Mouse (Mus musculus) adrenal gland, adult (tissue): ENCODE data around the gene Hdac11.

ENCODE experiments used
- DNase-seq, 2 experiments: peaks; one replicate each; pipeline ENCODE4 v3.0.0; 2022 to 2023; ENCODE audit warnings: low spot score in 1 of 2; ENCODE audit not compliant: inconsistent age in 2 of 2

Gene Hdac11

DNA sequence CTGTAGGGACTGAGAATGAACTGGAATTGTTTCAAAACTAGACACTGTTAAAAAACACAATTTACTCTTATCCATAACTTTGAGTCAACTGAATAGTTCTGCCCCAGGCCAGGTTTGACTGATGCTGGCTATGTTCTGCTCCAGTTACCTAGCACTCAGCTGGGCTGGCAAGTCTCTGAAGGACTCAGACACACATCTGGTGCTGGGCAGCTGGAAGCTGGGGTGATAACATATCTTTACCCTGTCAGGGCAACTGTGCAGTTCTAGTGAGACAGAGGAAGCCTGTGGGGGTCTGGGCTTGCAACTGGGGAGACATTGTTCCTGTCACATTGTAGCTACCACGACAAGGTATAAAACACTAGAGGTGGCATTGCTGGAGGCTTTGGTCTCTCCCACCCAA lies 25.6 kb upstream of the Hdac11 start:
- DNase-seq = no peak

DNA sequence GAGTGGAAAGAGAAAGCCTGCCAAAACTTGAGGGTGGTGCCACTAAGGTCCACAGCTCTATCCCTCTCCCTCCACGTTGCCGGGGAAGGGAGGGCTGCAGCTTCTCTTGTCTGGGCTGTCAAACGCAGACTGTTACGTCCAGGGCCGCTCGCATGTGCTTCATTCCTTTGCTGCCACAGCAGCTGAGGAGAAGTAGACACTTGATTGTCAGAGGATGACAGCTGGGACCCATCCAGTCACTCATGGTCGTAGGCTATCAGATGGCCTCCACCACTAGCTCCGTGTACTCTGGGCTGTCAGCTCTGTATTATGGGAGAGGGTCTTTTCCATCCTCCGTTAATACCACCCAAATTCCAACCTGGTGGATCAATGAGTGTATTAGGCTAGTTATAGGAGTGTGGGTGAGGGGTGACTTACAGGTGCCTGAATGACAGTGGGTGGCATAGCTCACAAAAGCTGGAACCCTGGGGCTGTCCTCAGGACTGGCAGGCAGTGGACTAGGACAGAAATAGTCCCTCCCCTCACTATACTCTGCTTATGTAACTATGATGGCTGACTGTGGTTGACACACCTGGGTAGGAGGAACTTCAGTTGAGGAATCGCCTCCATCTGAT lies 19.0 kb upstream of the Hdac11 start:
- no peak for DNase-seq

DNA sequence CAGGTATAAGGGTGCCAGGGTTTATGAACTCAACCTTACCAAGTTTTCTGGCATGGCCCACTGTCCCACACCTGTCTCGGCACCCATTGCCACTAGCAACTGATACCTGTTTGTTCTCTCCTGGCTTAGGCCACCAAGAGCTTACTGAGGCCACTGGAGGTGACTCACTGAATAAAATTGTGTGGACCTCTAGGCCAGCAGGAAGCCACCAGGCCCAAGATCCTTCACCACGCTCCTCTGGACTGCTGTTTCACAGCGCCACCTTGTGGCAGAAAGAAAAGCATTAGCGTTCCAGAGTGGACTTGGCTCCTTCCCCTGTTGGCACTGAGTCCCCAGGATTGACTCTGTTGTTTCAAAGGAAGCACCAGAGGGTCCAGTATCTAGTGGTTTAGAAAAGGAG lies 16.6 kb upstream of the Hdac11 start:
- DNase-seq = peak; percentile 74 to 90

DNA sequence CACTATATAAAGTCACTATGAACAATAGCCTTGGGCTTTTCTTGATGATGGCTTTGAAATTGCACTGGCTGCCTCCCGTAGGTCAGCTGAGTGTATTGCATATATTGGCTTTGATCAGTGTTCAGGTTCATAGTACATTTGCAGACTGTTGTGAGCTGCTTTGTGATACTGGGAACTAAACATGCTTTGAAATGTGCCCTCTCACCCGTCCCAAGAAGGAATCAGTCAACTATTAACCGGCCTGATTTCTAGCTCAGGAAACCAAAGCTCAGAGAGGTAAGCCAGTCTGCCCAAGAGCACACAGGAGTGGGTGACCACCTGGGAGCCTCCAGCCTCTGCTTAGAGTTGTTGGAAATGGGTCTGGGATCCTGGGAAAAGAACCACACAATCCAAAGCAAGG lies 11.4 kb upstream of the Hdac11 start:
- no peak for DNase-seq

DNA sequence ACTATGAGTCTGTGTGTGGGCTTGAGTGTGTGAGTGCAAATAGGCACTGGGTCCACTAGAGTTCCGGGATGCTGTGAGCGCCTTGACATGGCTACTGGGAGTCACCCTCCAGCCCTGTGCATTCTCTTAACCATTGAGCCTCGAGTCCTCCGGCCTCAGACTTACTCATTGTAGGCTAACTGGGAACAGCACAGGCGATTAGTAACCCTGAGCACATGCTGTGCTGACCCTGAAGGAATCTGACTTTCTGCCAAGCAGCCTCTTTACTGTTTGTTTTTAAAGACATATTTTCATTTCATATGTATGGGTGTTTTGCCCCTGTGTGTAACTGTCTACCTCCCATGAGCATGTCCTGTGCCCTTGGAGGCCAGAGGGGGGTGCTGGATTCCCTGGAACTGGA lies 10.9 kb upstream of the Hdac11 start:
- DNase-seq = peak; percentile 58 to 69

DNA sequence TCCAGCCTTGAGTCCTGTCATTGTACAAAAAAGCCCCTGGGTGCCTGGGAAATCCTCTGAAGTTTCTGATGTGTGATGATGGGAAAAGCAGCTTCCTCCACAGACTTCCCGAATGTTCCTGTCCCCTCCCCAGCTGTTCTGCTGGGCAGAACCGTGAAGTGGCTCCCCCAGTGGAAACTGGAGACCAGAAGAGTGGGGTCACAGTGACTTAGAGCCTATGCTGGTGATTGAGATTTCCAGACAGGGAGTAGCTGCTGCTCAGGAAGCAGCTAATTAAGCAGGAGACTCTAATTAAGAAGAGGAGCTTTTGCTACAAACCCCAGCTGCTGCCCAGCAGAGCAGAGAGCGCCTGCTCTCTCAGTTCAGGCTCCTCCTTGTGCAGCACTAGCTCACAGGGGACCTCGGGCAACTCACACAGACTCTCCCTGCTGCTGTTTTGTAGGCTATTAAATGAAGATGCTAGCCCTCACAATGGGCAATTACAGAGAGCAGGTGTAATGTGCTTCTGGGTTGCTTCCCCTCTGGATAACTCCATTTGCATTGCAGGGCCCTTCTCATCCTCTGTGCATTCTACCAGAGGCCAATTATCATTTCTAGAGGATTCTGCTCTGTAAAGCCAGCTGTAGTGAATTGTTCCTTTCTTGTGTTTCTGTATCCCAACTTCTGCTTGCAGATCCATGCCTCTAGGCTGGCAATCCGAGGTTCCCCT lies 9.9 kb upstream of the Hdac11 start:
- DNase-seq = no peak

DNA sequence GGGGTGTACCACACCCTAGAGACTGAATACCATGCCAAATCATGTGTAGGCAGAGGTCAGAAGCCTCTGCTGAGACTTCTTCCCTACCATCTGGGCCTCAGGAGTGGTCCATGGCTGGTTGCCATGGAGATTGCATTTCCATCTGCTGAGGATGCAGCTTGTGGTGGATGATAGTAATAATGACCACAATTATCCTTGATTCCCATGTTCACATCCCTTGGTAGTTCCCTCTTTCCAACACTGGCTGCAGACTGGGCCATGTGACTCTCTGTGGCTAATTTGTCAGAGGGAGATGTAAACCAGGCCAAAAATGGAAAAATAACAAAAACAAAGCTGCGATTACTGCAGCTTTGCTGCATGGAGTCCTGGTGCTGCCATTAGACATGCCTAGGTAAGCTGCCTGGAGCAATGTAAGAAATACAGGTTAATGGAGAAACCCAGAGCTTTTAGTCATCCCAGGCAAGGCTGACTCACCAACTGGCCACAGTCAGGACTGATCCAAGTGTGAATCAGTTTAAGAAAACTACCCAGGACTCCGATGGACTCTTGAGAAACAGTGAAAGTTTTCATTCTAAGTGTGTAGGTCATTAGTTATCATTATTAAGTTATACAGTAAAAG lies 9.2 kb upstream of the Hdac11 start:
- DNase-seq = peak in 1 of 2 experiments; percentile 47

DNA sequence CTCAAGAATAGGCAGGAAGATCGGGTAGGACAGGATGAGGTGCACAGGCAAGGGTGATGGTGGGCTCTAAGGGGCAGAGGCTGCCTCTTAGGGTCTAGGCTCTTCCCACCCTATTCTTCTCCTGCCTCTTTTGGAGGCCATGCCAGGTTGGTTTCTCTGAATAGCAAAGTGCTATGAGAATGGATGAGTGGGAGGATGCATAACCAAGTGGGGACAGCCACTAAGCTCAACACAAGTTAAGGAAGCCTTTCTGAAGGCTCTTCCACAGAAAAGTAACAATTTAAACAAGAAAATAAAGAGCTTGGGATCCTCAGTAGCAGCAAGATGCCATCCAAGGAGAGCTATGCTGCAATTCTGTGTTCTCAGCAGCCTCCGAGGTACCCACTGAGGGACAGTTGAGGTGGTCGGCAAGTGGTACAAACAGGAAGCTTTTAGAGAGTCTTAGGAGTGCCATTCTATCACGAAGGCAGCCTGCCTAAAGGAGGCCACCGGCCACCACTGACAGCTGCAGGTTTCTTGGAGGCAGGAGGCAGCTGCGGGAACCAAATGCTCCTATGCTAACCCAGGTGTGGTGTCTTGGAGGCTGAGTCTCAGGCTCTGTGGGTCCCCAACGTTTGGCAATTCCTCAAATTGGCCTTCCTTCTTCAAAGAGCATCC lies 3.4 kb upstream of the Hdac11 start:
- no peak for DNase-seq

DNA sequence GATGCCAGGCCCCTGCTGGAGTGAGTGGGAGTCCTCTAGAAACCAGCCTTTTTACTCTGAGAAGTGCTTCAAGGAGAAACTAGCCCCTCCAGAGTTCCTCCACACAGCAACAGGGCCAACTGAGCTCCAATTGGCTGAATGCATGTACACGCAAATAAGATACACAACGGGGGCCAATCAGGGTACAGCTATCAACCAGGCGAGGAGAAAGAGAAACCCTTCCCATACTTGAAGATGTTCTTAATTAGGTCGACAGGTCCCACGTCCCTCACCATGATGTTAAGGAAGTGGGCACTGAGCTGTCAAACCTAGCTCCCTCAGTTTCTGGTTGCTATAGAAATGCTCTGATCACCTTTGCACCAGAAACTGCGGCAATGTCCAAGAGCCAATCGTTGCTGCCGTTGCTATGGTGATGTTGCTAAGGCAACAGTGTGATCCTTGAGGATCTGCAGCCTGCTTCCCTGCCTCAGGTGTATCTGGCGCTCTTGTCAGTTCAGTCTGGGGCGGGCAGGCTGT lies 2.9 kb upstream of the Hdac11 start:
- no peak for DNase-seq

DNA sequence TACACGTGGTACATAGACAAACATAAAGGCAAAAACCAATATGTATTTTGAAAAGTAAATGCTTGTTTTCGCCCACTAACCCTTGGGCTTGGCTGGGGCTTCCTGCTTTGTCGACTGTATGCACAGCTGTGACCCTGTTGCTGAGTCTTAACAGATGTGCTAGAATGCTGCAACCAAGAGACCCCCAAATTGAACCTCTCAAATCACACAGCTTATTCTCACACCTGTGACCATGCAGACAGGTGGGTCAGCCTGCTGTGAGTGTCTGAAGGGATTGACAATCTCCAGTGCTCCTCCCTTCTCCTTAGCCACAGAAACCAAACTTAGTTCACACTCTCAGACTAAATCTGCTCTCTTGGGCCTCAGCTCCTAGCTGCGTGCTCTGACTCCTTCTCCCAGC lies 1.8 kb upstream of the Hdac11 start:
- DNase-seq = no peak

DNA sequence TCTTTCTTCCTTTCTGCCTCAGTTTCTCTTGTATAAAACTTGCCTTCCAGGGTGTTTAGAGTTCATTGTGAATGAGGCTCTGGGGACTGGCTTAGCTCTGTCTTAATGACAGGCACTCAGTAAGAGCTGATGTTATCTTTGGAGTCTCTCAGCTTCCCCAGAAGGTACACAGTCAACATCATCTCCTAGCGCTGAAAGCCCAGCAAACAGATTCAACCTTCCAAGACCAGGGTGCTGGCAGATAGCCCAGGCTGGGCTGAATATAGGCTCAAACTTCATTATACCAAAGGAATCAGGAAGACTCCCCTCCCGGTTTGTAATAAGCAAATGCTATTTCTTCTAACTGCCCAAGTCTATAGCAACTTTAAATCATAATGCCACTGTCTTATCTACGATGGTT lies 1.2 kb upstream of the Hdac11 start:
- no peak for DNase-seq

DNA sequence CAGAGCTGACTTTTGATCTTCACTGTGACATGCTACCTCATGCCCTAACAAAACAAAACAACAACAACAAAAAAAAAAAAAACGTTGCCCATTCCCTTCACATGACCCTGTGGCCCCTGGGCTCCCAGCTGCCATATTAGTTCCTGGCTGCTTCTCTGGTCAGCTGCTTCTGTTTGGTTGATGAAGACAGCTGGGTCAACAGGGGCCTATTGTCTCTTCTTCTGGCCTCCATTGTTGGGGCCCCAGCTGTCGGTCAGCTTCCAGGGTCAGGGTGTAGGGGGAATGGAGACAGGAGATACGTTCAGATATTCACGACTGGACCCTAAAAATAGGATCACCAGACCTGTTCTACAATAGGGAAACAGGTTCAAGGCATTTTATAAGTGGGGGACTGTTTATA lies 403 bp upstream of the Hdac11 start:
- no peak for DNase-seq

DNA sequence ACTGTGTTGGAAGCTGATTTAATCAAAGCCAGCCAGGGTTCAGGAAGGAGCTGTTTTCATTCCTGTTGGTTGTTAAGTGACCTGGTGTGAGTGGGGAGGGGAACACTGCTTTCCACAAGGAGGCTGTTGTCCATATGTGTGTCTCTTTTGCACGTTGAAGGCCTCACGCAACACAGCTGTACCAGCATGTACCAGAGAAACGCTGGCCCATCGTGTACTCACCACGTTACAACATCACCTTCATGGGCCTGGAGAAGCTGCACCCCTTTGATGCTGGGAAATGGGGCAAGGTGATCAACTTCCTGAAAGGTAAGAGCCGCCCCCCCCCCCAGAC lies 739 bp downstream of the Hdac11 start:
- no peak for DNase-seq

DNA sequence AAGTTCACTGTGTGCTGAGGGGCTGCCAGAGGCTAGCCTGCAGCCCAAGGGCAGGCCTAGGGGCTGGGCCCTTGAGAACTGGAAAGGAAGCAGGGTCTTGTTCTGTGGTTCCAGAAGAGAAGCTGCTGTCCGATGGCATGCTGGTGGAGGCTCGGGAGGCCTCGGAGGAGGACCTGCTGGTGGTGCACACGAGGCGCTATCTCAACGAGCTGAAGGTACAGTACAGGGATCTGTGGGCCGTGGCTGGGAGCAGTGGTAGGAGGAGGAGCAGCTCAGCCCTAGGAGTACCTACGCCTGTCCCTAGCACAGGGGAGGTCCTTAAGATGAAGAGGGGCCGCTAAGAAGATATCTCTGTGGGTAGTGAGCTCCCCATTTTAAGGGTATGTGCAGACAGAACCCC lies 2.6 kb downstream of the Hdac11 start:
- DNase-seq = no peak

DNA sequence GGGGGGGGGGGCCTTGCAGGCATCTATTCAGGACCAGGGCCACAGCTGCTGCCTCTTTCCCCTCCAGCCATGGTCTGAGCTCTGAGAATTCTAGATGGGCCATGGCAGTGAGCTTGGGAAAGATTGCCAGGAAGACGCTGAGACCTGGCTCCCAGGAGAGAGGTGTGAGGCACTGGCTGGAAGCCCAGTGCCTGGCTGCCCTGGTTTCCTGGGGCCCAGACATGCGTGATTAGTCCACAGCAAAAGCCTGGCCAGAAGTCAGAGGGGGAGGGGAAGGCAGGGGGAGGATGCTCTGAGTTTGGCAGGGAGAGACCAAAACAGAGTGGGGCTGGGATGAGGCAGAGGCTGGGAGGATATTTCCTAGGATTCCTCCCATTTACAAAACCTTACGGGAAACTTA lies 3.9 kb downstream of the Hdac11 start:
- DNase-seq = peak; percentile 42 to 72

DNA sequence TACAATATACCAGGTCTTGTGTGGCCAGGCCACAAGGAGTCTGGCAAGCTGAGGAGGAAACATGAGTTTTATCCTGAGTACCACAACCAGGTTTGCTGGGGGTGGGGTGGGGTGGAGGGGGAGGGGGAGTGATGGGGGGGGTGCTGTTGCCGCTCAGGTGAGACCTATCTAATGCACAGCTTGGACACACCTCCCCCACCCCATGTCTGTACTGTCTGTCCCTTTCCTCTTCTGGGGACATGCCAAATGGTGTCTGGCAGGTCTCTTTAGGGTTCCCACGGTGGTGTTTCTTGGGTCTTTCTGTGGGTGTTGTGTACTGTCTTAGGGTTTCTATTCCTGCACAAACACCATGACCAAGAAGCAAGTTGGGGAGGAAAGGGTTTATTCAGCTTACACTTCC lies 4.5 kb downstream of the Hdac11 start:
- no peak for DNase-seq

DNA sequence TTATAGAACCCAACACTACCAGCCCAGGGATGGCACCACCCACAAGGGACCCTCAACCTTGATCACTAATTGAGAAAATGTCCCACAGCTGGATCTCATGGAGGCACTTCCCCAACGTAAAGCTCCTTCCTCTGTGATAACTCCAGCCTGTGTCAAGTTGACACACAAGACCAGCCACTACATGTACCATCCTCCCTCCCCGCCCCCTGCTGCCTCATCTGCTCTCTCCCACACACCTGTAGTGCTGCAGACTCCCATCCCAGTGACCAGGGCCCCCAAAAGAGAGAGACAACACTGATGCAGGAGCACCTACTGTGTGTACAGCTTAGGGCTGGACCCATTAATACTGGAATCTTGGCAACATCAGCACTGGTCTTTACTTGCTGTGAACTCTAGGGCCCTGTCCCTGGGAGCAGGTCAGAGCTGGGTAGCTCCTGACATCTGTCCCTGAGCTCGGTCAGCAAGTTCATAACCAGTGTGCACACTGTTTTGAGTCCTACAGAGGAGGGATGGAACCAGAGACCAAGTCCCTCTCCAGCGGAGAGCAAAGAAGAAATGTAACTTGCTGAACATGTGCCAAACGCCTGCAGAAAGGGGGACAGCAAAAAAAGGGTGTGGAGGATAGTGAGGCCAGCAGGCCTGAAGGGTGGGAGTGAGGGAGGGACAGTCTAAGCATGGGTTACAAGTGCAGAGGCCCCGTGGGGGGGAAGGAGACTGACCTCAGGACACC lies 5.2 kb downstream of the Hdac11 start:
- no peak for DNase-seq

DNA sequence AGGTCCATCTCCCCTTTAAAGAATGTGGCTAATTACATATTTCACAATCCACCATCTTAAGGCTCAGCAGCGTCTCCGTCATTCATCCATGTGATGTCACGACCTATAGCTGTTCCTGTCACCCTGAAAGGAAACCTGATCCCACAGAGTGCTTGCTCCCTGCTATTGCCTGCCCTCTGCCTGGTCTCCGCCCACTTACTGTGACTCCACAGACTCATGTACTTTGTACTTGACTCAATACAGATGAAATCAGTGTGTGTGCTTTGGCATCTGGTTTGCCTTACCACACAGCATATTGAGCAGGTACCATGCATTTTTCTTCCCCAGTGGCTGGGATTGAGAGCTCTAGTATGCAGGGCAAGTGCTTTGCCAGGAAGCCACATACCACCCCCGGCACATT lies 5.8 kb downstream of the Hdac11 start:
- no peak for DNase-seq

DNA sequence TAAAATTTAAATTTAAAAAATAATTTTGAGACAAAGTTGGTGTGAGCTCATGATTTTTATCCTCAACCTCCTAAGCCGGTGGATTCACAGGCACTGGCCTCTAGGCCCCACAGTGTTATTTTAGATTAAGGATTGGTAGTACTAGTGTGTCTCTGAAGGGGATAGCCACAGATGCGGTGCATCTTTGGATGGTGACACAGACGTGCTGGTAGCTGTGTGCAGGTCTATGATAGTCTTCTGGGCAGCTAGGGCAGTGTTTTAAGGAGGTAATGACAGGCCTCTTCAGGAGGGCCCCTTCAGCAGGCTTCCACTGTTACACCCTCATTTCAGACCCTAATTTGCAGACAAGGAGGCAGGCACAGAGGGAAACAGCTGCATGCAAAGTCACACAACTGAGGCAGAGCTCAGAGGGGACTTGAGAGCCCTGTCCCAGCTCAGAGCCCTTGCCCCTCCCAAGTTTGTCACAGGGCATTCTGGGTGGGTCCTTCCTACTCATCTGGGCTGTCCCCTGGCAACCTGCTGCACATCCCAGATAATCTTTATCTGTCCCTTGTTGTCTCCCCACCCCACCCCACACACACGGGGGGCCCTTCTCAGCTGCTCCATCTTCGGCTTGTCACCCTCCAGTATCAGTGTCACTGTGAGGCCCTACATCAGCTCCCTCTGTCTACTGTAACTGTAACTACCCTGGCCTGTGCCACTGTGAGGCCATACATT lies 6.9 kb downstream of the Hdac11 start:
- DNase-seq = no peak

DNA sequence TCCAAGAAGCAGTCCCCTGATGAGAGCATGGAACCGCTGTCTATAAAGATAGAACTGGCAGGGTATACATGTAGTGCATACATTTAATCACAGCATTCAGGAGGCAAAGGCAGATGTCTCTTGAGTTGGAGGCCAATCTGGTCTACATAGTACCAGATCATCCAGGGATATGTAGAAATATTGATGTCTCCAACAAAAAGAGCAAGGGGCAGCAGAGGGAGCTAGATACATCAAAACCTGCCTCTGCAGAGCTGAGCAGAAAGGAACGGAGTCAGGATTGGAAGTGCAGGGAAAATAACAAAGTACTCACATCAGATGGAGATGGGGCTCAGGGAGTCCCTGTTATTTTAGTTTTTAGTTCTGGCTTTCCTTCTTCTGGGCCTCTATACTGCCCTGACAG lies 8.1 kb downstream of the Hdac11 start:
- DNase-seq = no peak

DNA sequence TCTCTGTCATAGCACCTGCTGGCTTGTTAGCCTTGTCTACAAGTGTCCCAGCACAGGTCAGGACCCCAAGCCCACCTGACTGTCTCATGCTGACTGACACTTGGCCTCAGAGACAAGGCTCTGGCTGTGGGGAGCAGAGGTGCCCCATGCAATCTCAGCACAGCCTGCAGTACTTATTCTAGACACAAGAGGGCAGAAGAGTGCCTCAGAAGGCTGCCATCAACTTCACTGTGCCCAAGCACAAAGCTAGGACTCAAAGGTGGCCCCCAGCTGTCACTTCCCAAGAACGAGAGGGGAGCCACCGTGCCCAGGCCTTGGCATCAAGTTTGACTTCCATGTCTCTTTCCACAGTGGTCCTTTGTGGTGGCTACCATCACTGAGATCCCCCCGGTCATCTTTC lies 8.7 kb downstream of the Hdac11 start:
- DNase-seq = peak; percentile 58 to 89
